9 mouse cellular contexts compared by ENCODE assay signal in the genomic region with DNA sequence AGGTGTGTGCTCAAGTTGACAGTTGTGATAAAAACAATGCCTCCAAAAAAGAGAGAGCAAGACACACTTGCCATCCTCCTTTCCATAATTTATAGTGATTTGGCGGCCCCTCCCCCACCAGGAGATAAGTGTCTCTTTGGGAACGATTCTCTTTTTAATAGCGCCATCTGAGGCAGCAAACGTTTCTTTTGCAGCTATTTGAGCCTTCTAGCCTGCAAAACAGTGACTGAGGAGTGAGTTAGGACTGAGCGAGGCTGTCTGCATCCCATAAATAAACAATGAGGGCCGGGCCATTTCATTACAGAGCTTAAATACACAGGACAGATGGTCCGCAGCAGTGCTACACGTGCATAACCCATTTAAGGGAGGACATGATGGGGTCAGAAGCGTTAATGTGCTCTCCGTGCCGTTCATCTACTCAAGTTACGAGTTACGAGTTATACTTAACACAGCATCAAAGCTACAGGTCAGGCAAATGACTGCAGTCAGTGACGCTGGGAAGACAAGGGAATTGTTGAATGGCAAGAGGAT.
DNase-seq lines count a peak whose midpoint lies in the region; ATAC-seq lines count a peak whose summit lies in the region.
"Had no signal": no experiment of that assay in that cellular context is flagged by ENCODE, and none has a peak within 500 bp of the region (broad histone marks: within the 10 kb centered on the region; RNA-seq: fewer than 3 reads in every experiment).

No protein-coding gene starts in this region.

- no peaks in the 10 kb centered on the region for H3K9me3 ChIP-seq in embryonic facial prominence, embryonic 10.5 days
- no peaks in the 10 kb centered on the region for H3K9me3 ChIP-seq in intestine, embryonic 16.5 days (ENCODE audit: control insufficient read depth, low read length)
- H3K9me3 ChIP-seq in midbrain, embryonic 10.5 days (replicated peaks) = no peaks in the 10 kb centered on the region

- H3K4me3 ChIP-seq in embryonic facial prominence, embryonic 10.5 days = peak overlapping the region; percentile 27; the same call in 1 of the 2 replicates
- H3K4me3 ChIP-seq in intestine, embryonic 16.5 days (ENCODE audit: low read length) = peak overlapping the region; percentile 34
- 0 out of 2 replicates have a peak overlapping the region, but pooled peaks have one; percentile 3 for H3K4me3 ChIP-seq in midbrain, embryonic 10.5 days

- H3K27ac ChIP-seq in embryonic facial prominence, embryonic 10.5 days (replicated peaks) = no peak overlapping the region
- no peak overlapping the region for H3K27ac ChIP-seq in intestine, embryonic 16.5 days (ENCODE audit: low read length)
- H3K27ac ChIP-seq in midbrain, embryonic 10.5 days (replicated peaks) = no peak overlapping the region
- H3K27ac ChIP-seq: macrophage had no signal

- ATAC-seq in intestine, embryonic 16.5 days = 0 out of 2 replicates have a peak, but pooled peaks have one; percentile 27

- peaks cover 19% of the 10 kb centered on the region; the same call in 1 of the 2 replicates for H3K27me3 ChIP-seq in embryonic facial prominence, embryonic 10.5 days (replicated peaks; ENCODE audit: low read depth, poor library complexity, severe bottlenecking)
- H3K27me3 ChIP-seq in intestine, embryonic 16.5 days (replicated peaks; ENCODE audit: control insufficient read depth, insufficient read depth, low read length) = no peaks in the 10 kb centered on the region
- H3K27me3 ChIP-seq in midbrain, embryonic 10.5 days (ENCODE audit: low read depth, poor library complexity, severe bottlenecking) = peaks cover 21% of the 10 kb centered on the region; the same call in 1 of the 2 replicates

- no peak overlapping the region for H3K9ac ChIP-seq in intestine, embryonic 16.5 days (ENCODE audit: low read depth, low read length)

- peak overlapping the region; percentile 44 for H3K4me2 ChIP-seq in intestine, embryonic 16.5 days (ENCODE audit: low read depth, low read length)

- DNase-seq in left cerebral cortex, adult 18-20 months (ENCODE audit: low spot score in 2 of 2) = peak; percentile 18 to 29
- no peak for DNase-seq in left cerebral cortex, adult 8-10 months (ENCODE audit: low spot score in 2 of 2)
- DNase-seq in embryonic facial prominence, embryonic 10.5 days (ENCODE audit: low spot score) = peak; percentile 52
- DNase-seq in midbrain, embryonic 10.5 days (ENCODE audit: low spot score) = no peak
- no peak for DNase-seq in spleen, postnatal 36 days (ENCODE audit: low spot score in 2 of 2)
- DNase-seq in thymus, postnatal 36 days = no peak
- DNase-seq in thymus, postnatal 25 days = no peak

- H3K4me1 ChIP-seq in embryonic facial prominence, embryonic 10.5 days = peaks cover 28% of the 10 kb centered on the region
- H3K4me1 ChIP-seq in intestine, embryonic 16.5 days (ENCODE audit: control insufficient read depth, insufficient read depth, low read length) = peaks cover 11% of the 10 kb centered on the region
- H3K4me1 ChIP-seq in midbrain, embryonic 10.5 days = peaks cover 22% of the 10 kb centered on the region

- no peaks in the 10 kb centered on the region for H3K36me3 ChIP-seq in embryonic facial prominence, embryonic 10.5 days (replicated peaks)
- no peaks in the 10 kb centered on the region for H3K36me3 ChIP-seq in intestine, embryonic 16.5 days (ENCODE audit: control insufficient read depth, insufficient read depth, low read length)
- H3K36me3 ChIP-seq in midbrain, embryonic 10.5 days = no peaks in the 10 kb centered on the region

- 26% methylated on average over 14 of the region's 14 CpGs for WGBS in embryonic facial prominence, embryonic 10.5 days
- WGBS in intestine, embryonic 16.5 days = 21% methylated on average over 14 of the region's 14 CpGs
- 47% methylated on average over 14 of the region's 14 CpGs for WGBS in midbrain, embryonic 10.5 days

Comparison
In these comparisons a context has a peak if more than half of its experiments do, and no peak if none do; other contexts are left out.
1. DNase-seq: peak in left cerebral cortex, adult 18-20 months (2 of 2) and embryonic facial prominence, embryonic 10.5 days (single experiment); none in left cerebral cortex, adult 8-10 months (0 of 2), midbrain, embryonic 10.5 days (single experiment), spleen, postnatal 36 days (0 of 2), thymus, postnatal 36 days (0 of 2) and thymus, postnatal 25 days (single experiment).
2. Peak in every context shown above with its lines, with median percentiles within 50 percentile points of each other: H3K4me3 ChIP-seq.